Mouse (Mus musculus) ES-Bruce4 (cell line): ENCODE measurements around the gene Prr12. TPM values are rescaled to one million over a fixed set of nuclear protein-coding genes. Genes with fewer than 3 reads are reported as not detected.

ENCODE experiments used
- H3K27ac ChIP-seq: 2 replicates; pipeline ENCODE4 v1.5.1; 2012; ENCODE audit warnings: low read length, inconsistent platforms; ENCODE audit not compliant: insufficient read depth
- H3K27me3 ChIP-seq: 2 replicates; pipeline ENCODE4 v1.6.1; 2012; ENCODE audit warnings: mild to moderate bottlenecking, low read length, inconsistent platforms; ENCODE audit not compliant: control insufficient read depth, poor library complexity, insufficient read depth, severe bottlenecking
- H3K36me3 ChIP-seq: 2 replicates; pipeline ENCODE4 v1.6.1; 2012; ENCODE audit warnings: inconsistent platforms, mild to moderate bottlenecking, low read length, moderate library complexity; ENCODE audit not compliant: control insufficient read depth, poor library complexity, insufficient read depth, severe bottlenecking
- H3K4me1 ChIP-seq: one replicate; pipeline ENCODE4 v1.8.1; 2011; ENCODE audit warnings: low read length; ENCODE audit not compliant: control insufficient read depth, insufficient read depth
- H3K4me3 ChIP-seq: 2 replicates; pipeline ENCODE4 v1.5.1; 2011; ENCODE audit warnings: low read depth, mild to moderate bottlenecking, low read length
- H3K9ac ChIP-seq: 2 replicates; pipeline ENCODE4 v1.6.1; 2012; ENCODE audit warnings: low read depth, mild to moderate bottlenecking, inconsistent platforms; ENCODE audit not compliant: poor library complexity, severe bottlenecking
- H3K9me3 ChIP-seq: replicated peaks from 2 replicates; pipeline ENCODE4 v1.6.1; 2012; ENCODE audit warnings: mild to moderate bottlenecking, low read length, inconsistent platforms; ENCODE audit not compliant: control insufficient read depth, poor library complexity, insufficient read depth, severe bottlenecking
- CTCF ChIP-seq: IDR thresholded peaks from one replicate; pipeline ENCODE4 v1.8.1; 2011; ENCODE audit warnings: low read depth, low read length
- EP300 ChIP-seq: IDR thresholded peaks from 2 replicates; pipeline ENCODE4 v1.6.1; 2011; ENCODE audit warnings: low read depth, low read length; ENCODE audit not compliant: insufficient read depth
- POLR2A ChIP-seq: IDR thresholded peaks from one replicate; pipeline ENCODE4 v1.8.1; 2011; ENCODE audit warnings: low read length; ENCODE audit not compliant: insufficient read depth
- polyA plus RNA-seq: library from polyadenylated mRNA; stranded (reverse); fragments of >200 nt; gene quantifications from 2 replicates; pipeline ENCODE4 v1.2.4, GENCODE M21; 2011; ENCODE audit warnings: low read depth; ENCODE audit not compliant: missing spikeins, insufficient read depth, insufficient read length

Prr12 gene
- polyA plus RNA-seq, 1 experiment = 35.0 TPM

DNA sequence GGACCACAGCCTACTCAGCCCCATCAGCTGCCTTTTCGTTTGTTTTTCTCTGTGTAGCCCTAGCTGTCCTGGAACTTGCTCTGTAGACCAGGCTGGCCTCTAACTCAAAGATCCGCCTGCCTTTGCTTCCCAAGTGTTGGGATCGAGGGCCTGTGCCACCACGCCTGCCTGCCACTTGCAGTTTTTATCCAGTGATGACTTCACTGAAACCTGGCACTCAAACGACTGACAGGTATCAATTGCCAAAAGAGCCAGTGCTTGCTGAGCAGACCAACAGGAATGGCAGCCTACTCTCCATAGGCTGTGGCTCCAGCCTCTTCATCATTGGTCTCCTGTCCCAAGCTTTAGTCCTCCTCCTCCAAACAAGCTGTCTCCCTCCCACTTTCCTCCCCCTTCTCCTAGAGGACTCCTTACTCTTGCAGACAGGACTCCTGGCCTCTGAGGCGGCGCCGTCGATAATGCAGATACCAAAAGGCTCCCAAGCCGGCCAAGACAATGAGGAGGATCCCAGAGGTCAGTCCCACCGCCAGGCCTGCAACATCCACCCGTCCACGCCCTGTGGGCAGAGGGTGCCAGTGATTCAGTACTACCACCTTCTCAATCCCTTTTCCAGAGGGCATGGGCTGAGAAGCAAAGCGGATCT is 3.8 kb upstream of the Prr12 start:
- H3K27me3 ChIP-seq = no peaks in the 10 kb centered on the region
- no peaks in the 10 kb centered on the region for H3K9me3 ChIP-seq
- no peak overlapping the region for H3K9ac ChIP-seq
- TF ChIP-seq EP300 (no peak), POLR2A (no peak), CTCF (no peak)
- no peak overlapping the region for H3K27ac ChIP-seq
- H3K36me3 ChIP-seq = no peaks in the 10 kb centered on the region
- H3K4me3 ChIP-seq = no peak overlapping the region
- no peaks in the 10 kb centered on the region for H3K4me1 ChIP-seq

DNA sequence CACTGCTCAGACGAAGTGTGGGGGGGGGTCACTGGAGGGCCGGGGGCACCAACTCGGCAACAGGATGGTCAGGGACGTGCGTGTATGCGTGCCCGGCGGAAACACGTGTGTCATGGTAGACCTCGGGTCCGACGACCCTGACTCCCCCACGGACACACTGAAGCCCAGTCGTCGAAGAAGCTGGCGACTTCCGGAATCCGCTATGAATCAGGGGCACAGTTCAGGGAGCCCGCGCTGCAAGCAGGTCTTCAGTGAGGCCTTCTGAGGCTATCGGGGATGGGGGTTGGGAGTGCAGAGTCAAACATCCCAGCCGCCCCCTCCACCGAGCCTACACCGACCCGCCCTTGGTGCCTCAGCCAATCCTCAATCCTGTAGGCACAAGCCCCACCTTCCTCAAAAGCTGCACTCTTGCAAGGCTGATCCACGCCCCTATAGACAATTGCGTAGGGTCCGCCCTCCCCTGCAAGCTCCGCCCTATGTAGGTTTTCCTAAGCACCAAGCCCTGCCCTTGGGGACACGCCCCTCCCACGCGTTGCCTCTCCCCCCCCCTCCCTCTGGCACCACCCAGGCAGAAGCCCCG is 1.3 kb upstream of the Prr12 start:
- H3K9ac ChIP-seq = peak overlapping the region; percentile 96
- H3K27ac ChIP-seq = peak overlapping the region; percentile 38
- no peak for TF ChIP-seq CTCF
- peak; percentile 92 for TF ChIP-seq POLR2A
- TF ChIP-seq EP300 = peak; percentile 25; the same call in 1 of the 2 replicates
- H3K27me3 ChIP-seq = no peaks in the 10 kb centered on the region
- H3K4me1 ChIP-seq = peaks cover 5% of the 10 kb centered on the region
- peaks cover 11% of the 10 kb centered on the region; the same call in 1 of the 2 replicates for H3K36me3 ChIP-seq
- H3K9me3 ChIP-seq = no peaks in the 10 kb centered on the region
- H3K4me3 ChIP-seq = peak overlapping the region; percentile 70

DNA sequence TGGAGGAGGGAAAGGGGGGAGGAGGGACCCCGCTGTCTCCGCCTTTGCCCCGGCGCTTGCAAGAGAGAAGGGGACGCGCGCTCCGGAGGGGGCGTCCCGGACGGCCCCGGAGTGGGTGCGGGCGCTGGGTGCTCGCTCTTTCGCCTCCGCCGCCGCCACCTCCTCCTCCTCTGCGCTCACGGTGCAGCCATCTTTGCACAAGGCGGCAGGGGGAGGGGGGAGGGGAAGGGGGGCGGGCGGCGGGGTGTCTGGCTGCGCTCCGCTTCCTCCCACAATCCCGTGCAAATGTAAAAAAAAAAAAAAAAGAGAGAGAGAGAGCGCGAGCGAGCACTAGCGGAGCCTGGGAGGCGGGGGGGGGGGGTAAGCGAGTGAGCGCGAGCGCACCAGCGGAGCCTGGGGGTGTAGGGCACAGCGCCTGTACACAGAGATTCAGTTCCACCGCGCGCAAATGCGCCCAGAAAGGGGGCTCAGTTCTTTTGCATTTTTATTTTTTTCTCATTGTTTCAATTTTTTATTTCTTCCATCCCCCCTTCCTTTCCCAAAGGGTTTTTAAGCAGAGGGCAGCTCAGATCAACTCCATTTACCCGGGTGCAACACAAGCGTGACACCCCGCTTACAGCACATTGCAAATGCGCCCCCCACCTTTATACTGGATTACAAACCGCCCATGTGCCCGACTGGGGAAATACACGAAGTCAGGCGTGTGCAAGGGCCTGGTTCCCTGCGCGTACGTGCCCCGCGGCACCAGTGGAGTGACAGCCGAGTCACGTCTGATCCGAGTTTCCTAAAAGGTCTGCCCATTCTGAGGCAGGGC is 643 bp upstream of the Prr12 start:
- Histone ChIP-seq H3K36me3 (peaks cover 11% of the 10 kb centered on the region; the same call in 1 of the 2 replicates), H3K9ac (peak overlapping the region; percentile 96), H3K9me3 (no peaks in the 10 kb centered on the region), H3K27me3 (no peaks in the 10 kb centered on the region), H3K4me1 (peaks cover 5% of the 10 kb centered on the region), H3K27ac (peak overlapping the region; percentile 58), H3K4me3 (peak overlapping the region; percentile 74)
- no peak for TF ChIP-seq CTCF
- peak; percentile 7 for TF ChIP-seq POLR2A

DNA sequence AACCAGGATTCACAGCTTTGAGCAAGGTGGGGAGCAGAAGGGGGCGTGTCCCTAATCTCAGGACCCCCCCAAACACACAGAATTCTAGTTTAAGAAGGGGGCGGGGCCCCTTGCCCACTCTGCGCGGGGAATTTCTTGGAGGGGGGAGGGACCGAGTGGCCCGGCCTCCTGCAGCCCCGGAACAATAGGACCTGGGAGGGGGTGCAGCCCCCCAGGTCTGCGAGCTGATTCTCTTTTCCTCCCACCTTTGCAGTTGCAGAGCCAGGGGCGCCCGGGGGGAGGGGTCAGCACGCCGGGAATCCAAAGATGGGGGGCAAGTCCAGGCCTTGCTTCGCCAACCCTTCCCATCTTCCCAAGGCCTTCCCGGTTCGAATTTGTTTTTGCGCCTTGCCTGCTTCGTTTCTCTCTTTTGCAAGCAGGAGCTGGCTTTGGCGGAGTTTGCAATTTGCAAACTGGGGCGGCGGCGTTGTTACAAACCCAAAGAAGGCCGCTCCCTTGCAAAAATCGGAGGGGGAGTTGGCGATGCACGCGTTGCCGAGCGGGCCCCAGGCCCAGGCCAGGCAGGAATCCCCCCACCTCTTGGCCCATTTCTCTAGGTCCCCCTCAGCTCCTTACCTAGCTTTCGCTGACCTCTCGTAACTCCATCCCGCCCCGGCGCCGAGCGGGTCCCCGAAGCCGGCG is 360 bp downstream of the Prr12 start:
- peak overlapping the region; percentile 91 for H3K27ac ChIP-seq
- H3K4me3 ChIP-seq = peak overlapping the region; percentile 74
- peaks cover 5% of the 10 kb centered on the region for H3K4me1 ChIP-seq
- H3K9me3 ChIP-seq = no peaks in the 10 kb centered on the region
- peaks cover 16% of the 10 kb centered on the region; the same call in 1 of the 2 replicates for H3K36me3 ChIP-seq
- peak overlapping the region; percentile 96 for H3K9ac ChIP-seq
- TF ChIP-seq CTCF (no peak), EP300 (no peak), POLR2A (no peak)
- no peaks in the 10 kb centered on the region for H3K27me3 ChIP-seq

DNA sequence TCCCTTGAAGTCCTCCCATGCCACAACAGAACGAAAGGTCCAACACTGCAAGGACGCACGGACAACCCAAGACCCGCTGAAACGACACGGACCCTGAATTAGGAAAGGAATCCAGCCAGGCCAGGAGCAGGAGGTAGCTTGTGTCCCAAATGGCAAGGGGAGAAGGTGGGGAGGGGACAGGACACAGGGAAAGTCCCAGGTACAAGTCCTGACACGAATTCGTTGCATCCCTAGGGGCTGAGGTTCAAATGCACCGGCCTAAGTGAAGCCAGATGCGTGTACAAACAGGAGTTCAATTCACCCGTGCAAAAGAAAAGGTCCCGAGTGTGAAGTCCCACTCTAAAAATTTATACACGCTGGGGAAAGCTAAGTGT is 1.1 kb downstream of the Prr12 start:
- no peak for TF ChIP-seq CTCF
- peak overlapping the region; percentile 96 for H3K9ac ChIP-seq
- peaks cover 5% of the 10 kb centered on the region for H3K4me1 ChIP-seq
- H3K36me3 ChIP-seq = peaks cover 19% of the 10 kb centered on the region; the same call in 1 of the 2 replicates
- H3K27me3 ChIP-seq = no peaks in the 10 kb centered on the region
- H3K9me3 ChIP-seq = no peaks in the 10 kb centered on the region
- H3K27ac ChIP-seq = peak overlapping the region; percentile 91
- H3K4me3 ChIP-seq = peak overlapping the region; percentile 74
